Mouse (Mus musculus) cerebellum, adult 9-11 months (tissue): Measurements from ENCODE around the gene Cacna2d3.

Source experiments
- DNase-seq: peaks from one replicate; pipeline ENCODE4 v3.0.0; 2022

Gene Cacna2d3

DNA sequence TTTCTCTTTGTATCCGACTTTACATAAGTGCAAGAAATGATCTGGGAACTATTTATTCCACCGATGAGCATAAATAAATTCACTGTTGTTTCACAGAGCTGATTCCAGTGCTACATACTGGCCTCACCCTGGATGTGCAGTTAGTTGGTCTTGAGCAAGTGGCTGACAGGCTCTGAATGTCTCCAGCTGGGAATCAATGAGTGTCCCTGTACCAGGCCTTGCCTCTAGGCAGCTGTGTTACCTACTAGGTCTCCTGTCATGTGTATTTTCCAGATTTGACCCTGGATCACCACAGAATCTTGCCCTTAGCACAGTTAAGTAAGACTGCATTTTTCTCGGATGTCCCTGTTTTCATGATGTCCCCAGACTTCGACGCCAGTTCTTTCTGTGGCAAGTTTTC, 851.3 kb downstream of the Cacna2d3 start:
- DNase-seq, result no peak

DNA sequence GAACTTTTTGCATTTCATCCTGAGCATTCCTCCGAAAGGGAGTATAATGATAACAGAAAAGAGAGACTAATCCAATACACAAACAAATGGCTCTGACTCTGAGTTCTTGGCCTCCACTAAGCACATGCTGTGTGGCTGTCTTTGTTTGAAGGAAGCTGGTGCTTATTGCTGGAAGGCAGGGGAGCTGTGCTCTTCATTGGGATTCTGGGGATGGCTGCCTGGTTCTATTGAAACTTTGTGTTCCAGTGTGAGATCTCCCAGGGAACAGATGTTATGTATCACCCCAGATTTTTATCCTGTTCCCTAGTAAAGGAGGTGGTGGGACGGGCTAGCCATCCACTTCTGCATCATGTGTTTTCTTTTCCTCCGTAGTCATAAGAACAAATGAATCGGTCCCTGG, 856.7 kb downstream of the Cacna2d3 start:
- DNase-seq, result no peak

DNA sequence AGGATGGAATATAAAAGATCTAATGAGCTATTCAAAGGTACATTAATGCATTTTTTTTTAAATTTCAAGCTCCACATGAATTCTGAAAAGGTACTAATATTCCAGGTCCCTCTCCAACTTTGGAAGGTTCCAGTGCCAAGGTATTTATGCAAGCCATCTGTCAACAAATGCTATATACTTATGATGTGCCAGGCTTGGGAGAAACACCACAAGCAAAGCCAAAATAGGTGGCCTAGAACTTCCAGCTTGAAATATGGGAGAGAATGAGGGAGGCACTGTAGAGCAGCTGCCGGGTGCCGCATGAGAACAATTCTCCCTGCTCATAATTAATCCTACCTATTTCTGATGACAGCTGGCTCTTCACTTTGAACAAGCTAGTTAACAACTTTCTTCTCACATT, 860.5 kb downstream of the Cacna2d3 start:
- DNase-seq, result peak; percentile 50
